Mouse (Mus musculus): ENCODE measurements around the gene Casz1. TPM values are rescaled to one million over a fixed set of nuclear protein-coding genes. Genes with fewer than 3 reads are reported as not detected.

Gene Casz1
- polyA plus RNA-seq, 1 experiment from 2014 or later, result 1.1 TPM

DNA sequence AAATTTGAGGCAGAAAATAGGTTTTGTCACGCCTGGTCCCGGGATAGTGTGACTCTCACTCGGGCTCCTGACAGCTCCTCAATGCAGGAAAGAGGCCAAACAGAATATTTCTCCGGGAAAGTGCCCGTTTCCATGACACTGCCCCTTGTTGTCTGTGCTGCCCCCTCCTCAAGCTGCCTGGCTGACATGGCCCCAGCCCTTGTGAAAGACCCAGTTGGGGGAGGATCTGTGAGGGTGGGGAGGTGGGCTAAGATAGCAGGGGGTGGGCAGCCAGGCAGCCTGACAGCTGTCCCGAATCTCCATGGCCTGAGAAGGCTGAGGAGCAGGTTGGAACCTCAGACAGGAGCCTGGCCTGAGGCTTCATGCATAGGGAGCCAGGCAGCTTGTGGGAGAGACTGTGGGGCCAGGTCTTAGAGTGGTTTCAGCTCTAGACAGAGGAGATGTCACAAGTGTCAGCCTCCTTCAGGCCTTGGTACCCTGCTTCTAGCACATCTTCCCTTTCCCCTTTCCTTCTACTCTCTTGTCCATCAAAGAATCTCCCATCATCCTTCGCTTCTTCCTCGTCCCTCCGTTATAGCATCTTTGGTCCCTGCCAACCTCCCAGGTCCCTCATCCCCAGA, 81.8 kb downstream of the Casz1 start:
- H3K36me3 ChIP-seq (ENCODE audit: inconsistent target), result no peaks in the 10 kb centered on the region
- H3K79me2 ChIP-seq (ENCODE audit: inconsistent target), result no peaks in the 10 kb centered on the region
- H3K4me3 ChIP-seq (ENCODE audit: inconsistent target), result no peak overlapping the region
- WGBS (ENCODE audit: missing documents), result 78% methylated on average over 9 of the region's 9 CpGs
- H3K27ac ChIP-seq, result no peak overlapping the region

DNA sequence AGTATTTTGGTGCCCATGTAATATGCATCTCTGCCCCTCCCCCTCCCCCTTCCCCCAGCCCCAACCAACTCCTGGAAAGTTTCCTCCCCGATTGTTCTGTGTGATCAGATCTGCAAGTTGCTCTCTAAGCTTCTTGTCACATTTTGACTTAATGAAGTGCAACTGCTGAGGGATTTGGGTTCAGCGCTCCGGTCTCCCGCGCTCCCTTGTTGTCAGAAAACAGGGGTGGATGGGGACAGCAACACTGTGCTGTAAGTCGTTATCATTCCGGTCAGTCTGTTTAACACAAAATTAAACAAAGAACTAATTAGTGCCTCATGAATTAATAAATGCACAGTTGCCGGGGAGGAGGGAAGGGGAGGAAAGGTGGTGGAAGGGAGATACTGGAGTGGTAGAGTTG, 84.0 kb downstream of the Casz1 start:
- no peaks in the 10 kb centered on the region for H3K79me2 ChIP-seq (ENCODE audit: inconsistent target)
- no peak overlapping the region for H3K4me3 ChIP-seq (ENCODE audit: inconsistent target)
- 79% methylated on average over 8 of the region's 8 CpGs for WGBS (ENCODE audit: missing documents)
- H3K36me3 ChIP-seq (ENCODE audit: inconsistent target), result no peaks in the 10 kb centered on the region
- H3K27ac ChIP-seq, result no peak overlapping the region

DNA sequence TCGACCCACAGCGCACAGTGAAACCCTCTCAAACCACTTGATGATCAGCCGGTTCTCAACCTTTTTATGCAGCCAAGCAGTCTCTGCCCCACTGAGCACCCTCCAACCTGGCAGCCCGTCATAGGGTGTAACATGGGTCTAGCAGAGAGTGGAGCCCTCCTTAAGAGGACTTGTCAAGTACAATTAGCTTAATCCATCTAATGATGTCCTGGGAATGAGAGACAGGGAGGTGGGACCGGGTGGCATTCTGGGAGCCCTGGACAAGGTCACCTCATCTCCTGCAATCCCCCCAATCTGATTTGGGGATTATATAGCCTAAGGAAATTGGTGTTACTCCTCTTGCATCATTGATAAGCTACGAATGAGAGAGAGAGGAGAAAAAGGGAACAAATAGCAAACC, 84.8 kb downstream of the Casz1 start:
- Histone ChIP-seq H3K27ac (no peak overlapping the region), H3K4me3 (ENCODE audit: inconsistent target) (no peak overlapping the region), H3K36me3 (ENCODE audit: inconsistent target) (no peaks in the 10 kb centered on the region), H3K79me2 (ENCODE audit: inconsistent target) (no peaks in the 10 kb centered on the region)
- WGBS (ENCODE audit: missing documents), result 80% methylated on average over 6 of the region's 6 CpGs

DNA sequence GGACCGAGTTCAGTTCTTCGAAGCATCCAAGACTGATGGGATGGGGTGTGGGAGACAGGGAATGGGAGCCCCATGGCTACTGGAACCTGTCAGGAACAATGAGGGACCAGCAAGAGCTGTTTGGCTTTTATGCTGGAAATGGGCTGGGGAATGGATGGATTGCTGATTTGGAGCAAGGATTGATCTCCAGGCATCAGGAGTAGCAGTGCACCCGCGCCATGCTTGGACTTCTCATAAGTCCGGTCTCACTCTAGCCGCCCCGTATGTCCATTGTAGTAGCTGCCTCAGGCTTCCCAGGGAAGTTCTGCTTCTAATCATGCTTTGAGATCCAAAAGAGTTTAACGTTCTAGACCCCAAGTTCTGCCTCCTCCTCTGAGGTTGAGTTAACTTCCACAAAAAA, 86.2 kb downstream of the Casz1 start:
- Histone ChIP-seq H3K27ac (no peak overlapping the region), H3K4me3 (ENCODE audit: inconsistent target) (no peak overlapping the region), H3K36me3 (ENCODE audit: inconsistent target) (no peaks in the 10 kb centered on the region), H3K79me2 (ENCODE audit: inconsistent target) (no peaks in the 10 kb centered on the region)
- 73% methylated on average over 8 of the region's 8 CpGs for WGBS (ENCODE audit: missing documents)

DNA sequence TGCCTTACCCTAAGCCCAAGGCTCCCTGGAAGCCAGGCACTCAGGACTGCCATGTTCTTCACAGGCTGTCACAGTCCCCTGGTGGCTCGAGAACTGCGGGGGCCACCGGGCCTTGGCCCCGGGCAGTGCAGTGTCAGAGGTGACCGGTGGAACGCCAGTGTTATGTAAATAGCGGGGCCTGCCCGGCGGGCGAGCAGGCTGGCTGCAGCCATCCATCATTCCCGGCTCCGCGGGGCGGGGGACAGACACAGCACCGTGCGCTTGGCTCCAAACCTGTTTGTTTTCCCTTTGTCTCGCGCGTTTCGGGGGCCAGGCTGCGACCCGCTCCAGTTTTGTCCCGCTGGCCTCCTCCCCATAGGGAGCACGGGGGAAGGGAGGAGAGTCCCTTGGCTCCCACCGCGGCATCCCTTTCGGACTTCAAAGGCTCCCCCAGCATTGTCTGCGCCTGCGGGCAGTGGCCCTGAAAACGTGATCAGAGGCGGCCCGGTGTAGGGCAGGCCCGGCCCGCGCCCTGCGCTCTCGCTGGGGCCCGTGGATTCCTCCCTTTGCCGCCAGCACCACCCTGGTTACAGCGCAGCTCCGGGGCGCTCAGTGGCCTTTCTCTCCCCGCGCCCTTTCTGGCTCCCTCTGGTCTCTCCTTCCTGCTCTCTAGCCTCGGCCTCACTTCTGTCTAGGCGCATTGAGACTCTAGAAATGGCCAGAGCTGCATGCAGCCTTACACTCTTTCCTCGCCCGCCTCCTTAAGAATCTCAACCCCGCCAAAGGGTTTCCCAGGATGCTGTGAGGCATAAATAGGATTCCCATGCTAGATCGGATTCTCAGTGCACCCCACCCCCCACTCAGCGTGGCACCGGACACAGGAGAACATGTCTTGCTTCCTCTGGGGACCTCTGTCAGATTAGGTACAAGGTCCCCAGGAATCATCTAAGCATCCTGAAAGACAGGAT, 86.9 kb downstream of the Casz1 start:
- WGBS (ENCODE audit: missing documents), result 16% methylated on average over 50 of the region's 52 CpGs

DNA sequence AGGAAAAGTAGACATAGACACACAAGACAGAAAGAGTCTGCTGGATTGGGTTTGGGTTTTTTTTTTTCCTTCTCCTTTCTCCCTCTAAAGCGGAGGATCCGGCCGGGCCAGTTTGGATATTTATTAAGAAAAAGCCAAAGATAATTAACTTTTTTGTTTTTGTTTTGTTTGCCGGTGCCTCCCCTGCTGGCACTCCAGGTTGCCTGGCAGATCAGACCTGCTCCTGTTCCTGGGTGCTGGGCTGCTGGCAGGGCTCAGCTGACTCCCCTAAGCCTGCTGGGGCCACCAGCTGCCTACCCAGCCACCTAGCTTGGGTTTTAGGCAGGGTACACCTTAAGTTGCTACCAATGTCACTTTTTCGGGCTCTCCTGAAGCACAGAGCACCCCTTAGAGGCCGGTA, 91.9 kb downstream of the Casz1 start:
- H3K79me2 ChIP-seq (ENCODE audit: inconsistent target), result no peaks in the 10 kb centered on the region
- H3K27ac ChIP-seq, result no peak overlapping the region
- H3K4me3 ChIP-seq (ENCODE audit: inconsistent target), result no peak overlapping the region
- no peaks in the 10 kb centered on the region for H3K36me3 ChIP-seq (ENCODE audit: inconsistent target)
- 68% methylated on average over 3 of the region's 6 CpGs for WGBS (ENCODE audit: missing documents)

More for the DNA sequence above, 86.9 kb downstream of the Casz1 start:
- no peak overlapping the region for H3K27ac ChIP-seq
- no peaks in the 10 kb centered on the region for H3K36me3 ChIP-seq (ENCODE audit: inconsistent target)
- no peaks in the 10 kb centered on the region for H3K79me2 ChIP-seq (ENCODE audit: inconsistent target)
- H3K4me3 ChIP-seq (ENCODE audit: inconsistent target), result no peak overlapping the region

DNA sequence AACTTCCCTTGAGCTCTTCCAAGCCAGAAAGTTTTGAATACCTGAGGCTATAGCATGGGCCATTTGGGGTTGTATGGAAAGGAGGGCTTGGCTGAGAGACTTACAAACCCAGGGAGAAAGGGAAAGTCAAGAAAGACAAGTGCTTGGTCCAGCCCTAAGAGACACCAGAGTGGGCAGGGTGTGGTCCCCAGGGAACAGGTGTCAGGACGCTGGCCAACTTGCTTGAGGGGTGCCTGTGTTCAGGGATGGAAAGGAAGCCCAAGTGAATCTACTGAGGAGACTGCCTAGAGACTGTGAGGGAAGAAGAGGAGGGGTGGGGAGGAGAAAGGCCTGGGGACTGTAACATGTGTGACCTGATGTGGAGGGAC, 95.7 kb downstream of the Casz1 start:
- WGBS (ENCODE audit: missing documents), result 69% methylated on average over 1 of the region's 1 CpGs
- no peaks in the 10 kb centered on the region for H3K36me3 ChIP-seq (ENCODE audit: inconsistent target)
- H3K4me3 ChIP-seq (ENCODE audit: inconsistent target), result no peak overlapping the region
- H3K27ac ChIP-seq, result no peak overlapping the region
- no peaks in the 10 kb centered on the region for H3K79me2 ChIP-seq (ENCODE audit: inconsistent target)

DNA sequence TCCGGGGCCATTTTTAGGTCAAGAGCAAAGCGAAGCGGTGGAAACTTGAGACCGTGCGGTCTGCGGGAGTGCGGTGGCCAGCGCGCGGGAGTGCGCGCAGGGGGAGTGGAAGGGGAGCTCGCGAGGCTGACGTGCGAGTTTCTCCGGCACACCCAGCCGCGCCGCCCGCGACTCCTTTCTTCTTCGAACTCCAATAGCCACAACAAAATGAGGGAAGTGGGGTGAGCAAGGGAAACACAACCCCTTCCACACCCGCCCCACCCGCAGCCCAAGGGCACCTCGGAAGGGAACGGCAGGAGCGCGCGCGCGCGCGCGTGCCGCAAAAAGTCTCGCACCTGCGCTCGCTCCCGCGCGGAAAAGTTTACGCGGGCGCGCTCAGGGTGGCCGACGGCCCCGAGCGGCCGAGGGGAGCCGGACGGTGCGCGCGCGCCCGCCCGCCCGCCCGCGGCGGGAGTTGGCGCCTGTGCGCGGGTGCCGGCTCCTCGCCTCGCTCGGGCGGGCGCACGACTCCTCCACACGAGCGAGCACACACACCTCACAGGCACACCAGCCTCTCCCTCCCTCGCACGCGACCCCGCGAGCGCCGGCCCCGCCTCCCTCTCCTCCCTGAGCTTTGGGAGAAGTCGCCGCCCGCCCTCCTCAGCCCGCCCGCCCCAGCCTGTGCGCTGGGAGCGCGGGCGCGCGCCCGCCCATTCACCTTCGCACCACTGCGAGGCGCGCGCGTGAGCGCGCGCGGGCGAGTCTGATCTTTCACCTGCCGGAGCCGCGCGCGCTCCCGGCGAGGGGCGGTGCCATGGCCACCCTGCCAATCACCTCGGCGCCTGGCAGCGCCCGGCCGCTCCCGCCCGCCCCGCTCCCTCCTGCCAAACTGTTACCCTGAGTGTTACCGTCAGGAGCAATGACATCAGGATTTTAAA, 96.3 kb downstream of the Casz1 start:
- H3K27ac ChIP-seq, result no peak overlapping the region
- H3K79me2 ChIP-seq (ENCODE audit: inconsistent target), result no peaks in the 10 kb centered on the region
- no peak overlapping the region for H3K4me3 ChIP-seq (ENCODE audit: inconsistent target)
- WGBS (ENCODE audit: missing documents), result 2% methylated on average over 89 of the region's 123 CpGs
- H3K36me3 ChIP-seq (ENCODE audit: inconsistent target), result no peaks in the 10 kb centered on the region

DNA sequence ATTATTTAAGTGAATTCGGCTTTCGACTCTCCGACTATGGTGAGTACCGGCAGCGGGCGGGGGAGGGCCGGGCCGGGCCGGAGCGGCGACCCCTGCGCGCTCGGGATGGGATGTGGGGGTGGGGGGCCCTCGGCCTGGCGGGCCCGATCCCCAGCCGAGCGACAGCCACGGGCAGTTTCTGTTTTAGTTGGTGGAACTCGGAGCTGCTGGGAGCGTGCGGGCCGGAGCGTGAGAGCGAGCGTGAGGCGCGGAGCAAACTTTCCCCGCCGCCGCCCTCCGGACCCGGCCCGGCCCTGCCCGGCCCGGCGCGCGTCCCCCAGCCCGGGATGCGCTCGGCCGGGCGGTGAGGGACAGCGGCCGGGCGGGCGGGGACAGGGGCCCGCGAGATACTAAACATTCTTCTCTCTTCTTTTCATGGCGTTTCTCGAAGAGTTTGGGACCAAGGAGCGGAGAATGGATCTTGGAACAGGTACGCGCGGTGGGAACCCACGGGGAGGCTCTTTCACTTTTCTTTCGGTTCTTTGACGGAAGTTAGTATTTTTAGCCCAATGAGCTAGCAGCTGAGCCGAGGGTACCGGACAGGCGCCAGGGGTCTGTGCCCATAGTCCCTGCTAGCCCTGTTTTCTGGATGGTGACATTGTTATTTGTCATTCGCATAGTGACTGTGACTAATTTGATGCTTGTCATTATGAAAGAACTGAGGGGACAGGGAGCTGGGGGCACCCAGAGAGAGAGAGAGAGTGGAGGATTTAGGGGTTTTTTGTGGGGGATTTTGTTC, 97.2 kb downstream of the Casz1 start:
- WGBS (ENCODE audit: missing documents), result 2% methylated on average over 55 of the region's 64 CpGs
- no peaks in the 10 kb centered on the region for H3K36me3 ChIP-seq (ENCODE audit: inconsistent target)
- no peak overlapping the region for H3K27ac ChIP-seq
- H3K4me3 ChIP-seq (ENCODE audit: inconsistent target), result peak overlapping the region; percentile 20; the same call in 1 of the 2 replicates
- no peaks in the 10 kb centered on the region for H3K79me2 ChIP-seq (ENCODE audit: inconsistent target)

DNA sequence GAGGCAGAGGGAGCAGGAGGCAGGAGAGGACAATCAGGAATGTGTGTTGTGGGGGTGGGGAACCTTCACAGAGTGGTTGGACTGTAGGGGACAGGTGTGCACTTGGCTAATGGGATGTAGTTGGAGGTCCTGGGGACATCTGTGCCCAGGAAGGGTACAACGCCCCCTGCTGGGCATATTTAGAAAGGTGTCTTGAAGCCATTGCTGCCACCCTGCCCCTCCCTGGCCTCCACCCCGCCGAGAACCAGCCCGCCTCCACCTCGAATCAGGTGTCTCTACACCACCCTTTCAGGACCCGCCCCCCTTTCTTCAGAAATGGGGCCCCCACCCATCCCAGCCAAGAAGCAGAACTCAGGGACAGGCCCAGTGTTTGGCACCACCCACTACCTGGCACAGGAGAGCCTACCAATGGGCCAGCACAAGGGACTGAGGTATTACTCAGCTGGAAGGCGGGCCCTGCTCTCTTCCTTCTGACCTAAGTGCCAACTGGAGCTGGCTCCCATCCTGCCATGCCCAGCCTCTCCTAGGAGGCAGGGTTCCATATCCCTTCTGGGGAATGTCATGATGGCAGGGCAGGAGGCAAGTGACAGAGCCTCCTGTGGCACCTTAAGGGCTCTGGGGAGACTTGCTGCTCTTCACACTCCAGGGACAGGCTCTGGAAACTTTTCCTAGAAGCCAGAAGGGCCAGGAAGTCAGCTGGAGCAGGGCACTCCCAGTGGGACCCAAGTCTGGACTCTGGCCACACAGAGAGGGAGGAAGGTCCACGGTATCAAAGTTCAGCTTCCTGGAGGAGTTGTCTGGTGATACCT, 98.9 kb downstream of the Casz1 start:
- H3K27ac ChIP-seq, result no peak overlapping the region
- no peaks in the 10 kb centered on the region for H3K36me3 ChIP-seq (ENCODE audit: inconsistent target)
- no peaks in the 10 kb centered on the region for H3K79me2 ChIP-seq (ENCODE audit: inconsistent target)
- 40% methylated on average over 8 of the region's 8 CpGs for WGBS (ENCODE audit: missing documents)
- no peak overlapping the region for H3K4me3 ChIP-seq (ENCODE audit: inconsistent target)

DNA sequence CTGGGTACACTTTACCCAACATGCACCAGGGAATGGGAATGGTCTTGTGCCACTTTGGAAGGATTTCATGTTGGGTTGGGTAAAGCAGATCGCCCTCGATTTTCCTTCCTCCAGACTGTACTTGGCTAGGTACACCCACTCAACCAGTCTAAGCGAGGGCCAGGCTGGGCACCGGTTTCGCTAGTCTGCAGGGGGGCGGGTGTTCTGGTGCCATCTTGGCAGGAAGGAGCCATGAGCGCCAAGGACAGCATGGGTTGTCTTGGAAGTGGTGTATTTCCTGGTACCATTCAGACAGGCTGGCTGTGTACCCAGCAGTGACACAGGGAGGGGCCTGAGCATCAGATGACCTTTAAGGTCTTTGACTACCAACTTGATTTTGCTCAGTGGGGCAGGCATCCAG, 101.1 kb downstream of the Casz1 start:
- Histone ChIP-seq H3K36me3 (ENCODE audit: inconsistent target) (no peaks in the 10 kb centered on the region), H3K27ac (no peak overlapping the region), H3K4me3 (ENCODE audit: inconsistent target) (no peak overlapping the region), H3K79me2 (ENCODE audit: inconsistent target) (no peaks in the 10 kb centered on the region)
- WGBS (ENCODE audit: missing documents), result 90% methylated on average over 7 of the region's 7 CpGs

DNA sequence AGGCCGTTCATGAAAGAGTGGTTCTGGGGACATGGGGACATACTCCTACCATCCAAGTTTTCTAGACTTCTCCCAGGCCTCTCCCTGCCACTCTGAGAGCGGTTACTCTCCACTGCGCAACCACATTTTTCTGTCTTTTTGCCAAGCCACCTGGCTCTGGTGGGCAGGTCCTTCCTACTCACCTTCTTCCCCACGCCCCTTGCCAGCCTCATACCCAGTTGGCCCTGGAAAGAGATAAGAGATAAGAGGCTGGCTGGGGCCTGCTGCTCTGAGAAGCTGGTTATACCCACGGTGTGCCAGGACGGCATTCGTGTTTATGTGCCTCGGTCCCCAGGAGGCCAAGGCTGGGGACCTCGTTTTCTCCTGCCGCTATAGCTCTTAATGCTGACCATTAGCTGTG, 102.6 kb downstream of the Casz1 start:
- no peaks in the 10 kb centered on the region for H3K79me2 ChIP-seq (ENCODE audit: inconsistent target)
- WGBS (ENCODE audit: missing documents), result 82% methylated on average over 10 of the region's 10 CpGs

DNA sequence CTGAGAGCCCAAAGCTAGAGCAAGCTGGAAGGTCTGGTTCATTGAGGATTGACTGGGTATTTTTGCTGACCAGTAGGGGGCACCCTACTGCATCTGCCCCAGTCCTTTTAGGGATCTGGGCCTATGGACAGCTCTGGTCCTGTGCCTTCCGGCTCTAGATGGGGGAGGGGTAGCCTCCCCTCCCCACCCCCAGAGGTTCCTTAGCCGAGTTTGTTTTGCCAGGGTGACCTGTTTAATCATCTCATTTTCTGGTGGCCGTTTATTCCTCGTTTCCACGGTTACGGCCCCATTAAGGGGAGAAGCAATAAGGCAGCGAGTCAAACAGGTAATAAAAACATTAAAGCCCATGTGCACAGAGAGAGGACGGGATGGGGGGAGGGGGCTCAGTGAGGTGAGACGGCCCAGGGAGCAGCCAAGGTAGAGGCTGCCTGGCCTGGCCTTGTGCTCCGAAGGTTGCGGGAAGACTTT, 104.0 kb downstream of the Casz1 start:
- no peak overlapping the region for H3K4me3 ChIP-seq (ENCODE audit: inconsistent target)
- H3K27ac ChIP-seq, result no peak overlapping the region
- H3K79me2 ChIP-seq (ENCODE audit: inconsistent target), result no peaks in the 10 kb centered on the region
- 85% methylated on average over 11 of the region's 11 CpGs for WGBS (ENCODE audit: missing documents)
- H3K36me3 ChIP-seq (ENCODE audit: inconsistent target), result no peaks in the 10 kb centered on the region

More for the DNA sequence above, 102.6 kb downstream of the Casz1 start:
- Histone ChIP-seq H3K36me3 (ENCODE audit: inconsistent target) (no peaks in the 10 kb centered on the region), H3K27ac (no peak overlapping the region), H3K4me3 (ENCODE audit: inconsistent target) (no peak overlapping the region)

All from macrophage (primary cell).